Comparison of ENCODE assay signal across 10 mouse cellular contexts in the genomic region with DNA sequence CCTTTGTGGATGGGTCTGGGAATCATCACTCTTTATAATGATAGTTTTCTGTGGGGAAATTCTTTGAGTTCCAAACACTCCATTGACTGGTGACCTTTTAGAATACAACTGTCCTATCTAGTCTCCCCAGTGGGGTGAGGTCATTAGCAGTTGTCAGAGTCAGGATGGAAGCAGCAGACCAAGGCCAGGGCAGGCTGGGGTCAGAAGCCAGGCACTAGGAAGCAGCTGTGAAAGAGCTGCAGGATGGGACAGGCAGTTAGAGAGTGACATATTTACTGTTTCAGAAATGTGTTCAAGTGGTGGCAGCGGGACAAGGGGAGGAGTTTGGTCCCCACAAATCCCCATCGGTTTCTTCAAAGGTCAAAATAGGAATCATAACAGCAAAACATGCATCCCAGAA.
DNase-seq lines count a peak whose midpoint lies in the region; ATAC-seq lines count a peak whose summit lies in the region.
"Had no signal": no experiment of that assay in that cellular context is flagged by ENCODE, and none has a peak within 500 bp of the region (broad histone marks: within the 10 kb centered on the region; RNA-seq: fewer than 3 reads in every experiment).

No protein-coding gene starts in this region.

- no peaks in the 10 kb centered on the region for H3K36me3 ChIP-seq in hindbrain, embryonic 16.5 days (ENCODE audit: control insufficient read depth, insufficient read depth, low read length)

- 73% methylated on average over 2 of the region's 2 CpGs for WGBS in hindbrain, embryonic 16.5 days

- peak; percentile 46 to 68 for DNase-seq in adrenal gland, adult (ENCODE audit: inconsistent age in 2 of 2, low spot score in 1 of 2)
- DNase-seq in adrenal gland, postnatal 4 days (ENCODE audit: low spot score in 2 of 2): no peak
- peak; percentile 10 for DNase-seq in gastrocnemius, postnatal 10 days
- peak; percentile 76 for DNase-seq in kidney, adult 9 months
- peak; percentile 55 for DNase-seq in lung, postnatal 25 days (ENCODE audit: low spot score)
- DNase-seq in right cerebral cortex, postnatal 14 days: no peak
- no peak for DNase-seq in retina, embryonic 14.5 days (ENCODE audit: low spot score)

- no peaks in the 10 kb centered on the region for H3K4me1 ChIP-seq in hindbrain, embryonic 16.5 days (ENCODE audit: control insufficient read depth, insufficient read depth, low read depth, low read length)

- no peak overlapping the region for H3K4me3 ChIP-seq in hindbrain, embryonic 16.5 days (ENCODE audit: low read length)
- H3K4me3 ChIP-seq: megakaryocyte, embryonic 14.5 days had no signal

- H3K27me3 ChIP-seq in hindbrain, embryonic 16.5 days (replicated peaks; ENCODE audit: control insufficient read depth, insufficient read depth, low read length): no peaks in the 10 kb centered on the region

- no peak overlapping the region for H3K9ac ChIP-seq in hindbrain, embryonic 16.5 days (ENCODE audit: low read depth, low read length)

- no peak overlapping the region for H3K27ac ChIP-seq in hindbrain, embryonic 16.5 days (ENCODE audit: low read depth, low read length)

- peaks cover 4% of the 10 kb centered on the region; the same call in 1 of the 2 replicates for H3K9me3 ChIP-seq in hindbrain, embryonic 16.5 days (ENCODE audit: control insufficient read depth, low read length)
- H3K9me3 ChIP-seq: megakaryocyte, embryonic 14.5 days had no signal

- no peak overlapping the region for H3K4me2 ChIP-seq in hindbrain, embryonic 16.5 days (ENCODE audit: low read length)

- ATAC-seq in hindbrain, embryonic 16.5 days: no peak
- ATAC-seq: forebrain, embryonic 14.5 days had no signal

Comparison
In these comparisons a context has a peak if more than half of its experiments do, and no peak if none do; other contexts are left out.
1. DNase-seq: peak in adrenal gland, adult (2 of 2), gastrocnemius, postnatal 10 days (single experiment), kidney, adult 9 months (single experiment) and lung, postnatal 25 days (single experiment); none in adrenal gland, postnatal 4 days (0 of 2), right cerebral cortex, postnatal 14 days (single experiment) and retina, embryonic 14.5 days (single experiment).